Mouse (Mus musculus): ENCODE measurements at regions not wholly inside any gene's neighbourhood (a gene's known extent, or its start where the extent isn't known, plus 50 kb on each side); places are given as distances from the start of the nearest gene placed in this dataset.

DNA sequence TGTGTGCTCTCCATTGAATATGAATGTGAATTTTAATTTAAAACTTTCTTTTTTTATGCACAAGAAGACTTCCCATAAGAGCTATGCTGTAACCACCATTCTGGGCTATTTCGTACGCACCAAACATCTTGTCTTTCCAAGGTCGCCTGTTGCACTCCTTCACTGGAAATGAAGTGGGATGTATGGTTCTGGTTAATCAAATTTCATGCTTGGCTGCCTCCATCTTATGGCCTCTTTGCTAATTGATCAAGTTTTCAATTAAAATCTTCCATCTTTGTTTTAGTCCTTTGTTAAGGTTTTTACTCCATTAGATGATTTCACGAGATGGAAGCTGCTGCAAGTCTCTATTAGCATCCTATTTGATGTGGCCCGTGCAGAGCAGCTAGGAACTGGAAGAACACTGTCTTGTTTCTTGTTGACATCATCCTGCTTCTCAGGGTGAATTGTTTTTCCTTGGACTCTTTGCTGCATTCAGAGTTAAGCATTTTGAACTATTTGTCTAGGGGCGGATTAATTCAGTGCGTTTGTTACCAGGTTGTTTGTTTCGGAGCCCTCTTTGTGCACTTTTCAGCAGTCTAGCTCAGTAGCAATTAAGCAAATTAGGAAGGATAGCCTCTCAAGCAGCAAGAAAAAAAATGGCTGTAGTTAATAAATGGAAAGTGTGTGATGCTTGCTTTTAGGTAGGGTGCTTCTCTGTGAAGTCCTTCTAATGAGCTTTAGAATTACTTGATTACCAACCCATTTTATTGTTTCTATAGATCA is 147.4 kb upstream of the Alcam start:
- TF ChIP-seq CTCF (IDR thresholded peaks at IDR 0.05; ENCODE audit: borderline replicate concordance, insufficient read depth, low read length) (no peak), POLR2A (IDR thresholded peaks at IDR 0.05; ENCODE audit: low read depth, low read length) (no peak)
- no peak overlapping the region for H3K4me3 ChIP-seq (ENCODE audit: insufficient read depth, low read length)
- H3K4me1 ChIP-seq (ENCODE audit: control insufficient read depth, insufficient read depth, low read length): peaks cover 3% of the 10 kb centered on the region
- no peak overlapping the region for H3K27ac ChIP-seq (ENCODE audit: insufficient read depth, low read length)

DNA sequence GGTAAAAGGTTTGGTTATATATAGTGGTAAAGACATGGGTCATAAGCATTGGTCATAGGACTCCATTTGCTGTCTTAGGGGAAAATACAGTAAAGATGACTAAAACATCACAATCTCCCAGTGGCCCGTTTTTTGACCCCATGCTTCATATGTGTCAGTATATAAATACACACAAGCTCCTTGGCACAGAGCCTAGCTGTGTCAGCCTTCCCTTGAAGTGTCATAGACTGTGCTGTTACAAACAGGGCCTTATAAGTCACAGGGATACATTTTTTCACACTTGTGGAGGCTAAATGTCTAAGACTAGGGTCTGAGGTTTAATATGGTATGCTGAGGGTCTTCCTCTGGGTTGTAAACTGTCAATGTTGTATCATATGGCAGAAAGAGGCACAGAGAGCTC is 144.4 kb upstream of the Alcam start:
- no peak overlapping the region for H3K4me3 ChIP-seq (ENCODE audit: insufficient read depth, low read length)
- peak overlapping the region; percentile 63; the same call in 1 of the 2 replicates for H3K27ac ChIP-seq (ENCODE audit: insufficient read depth, low read length)
- TF ChIP-seq CTCF (IDR thresholded peaks at IDR 0.05; ENCODE audit: borderline replicate concordance, insufficient read depth, low read length): no peak
- TF ChIP-seq POLR2A (IDR thresholded peaks at IDR 0.05; ENCODE audit: low read depth, low read length): no peak
- peaks cover 3% of the 10 kb centered on the region for H3K4me1 ChIP-seq (ENCODE audit: control insufficient read depth, insufficient read depth, low read length)

DNA sequence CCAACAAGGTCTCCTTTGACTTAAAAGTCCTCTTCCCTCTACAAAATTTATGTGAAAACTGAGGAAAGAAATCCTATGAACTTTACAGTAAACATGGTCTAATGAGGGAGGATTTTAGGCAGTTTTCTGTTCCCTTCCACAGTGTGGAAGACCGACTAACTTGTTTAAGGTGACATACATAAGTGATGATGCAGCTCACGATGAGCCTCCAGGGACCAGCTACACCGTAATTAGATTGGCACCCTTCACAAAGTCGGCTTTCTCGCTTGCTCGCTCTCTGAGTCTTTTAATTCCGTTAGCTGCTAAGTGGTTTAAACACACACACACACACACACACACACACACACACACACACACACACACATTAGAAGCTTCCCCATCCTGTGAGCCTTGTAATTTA is 143.3 kb upstream of the Alcam start:
- Histone ChIP-seq H3K27ac (ENCODE audit: insufficient read depth, low read length) (no peak overlapping the region), H3K4me1 (ENCODE audit: control insufficient read depth, insufficient read depth, low read length) (peaks cover 3% of the 10 kb centered on the region), H3K4me3 (ENCODE audit: insufficient read depth, low read length) (no peak overlapping the region)
- no peak for TF ChIP-seq POLR2A (IDR thresholded peaks at IDR 0.05; ENCODE audit: low read depth, low read length)
- no peak for TF ChIP-seq CTCF (IDR thresholded peaks at IDR 0.05; ENCODE audit: borderline replicate concordance, insufficient read depth, low read length)

DNA sequence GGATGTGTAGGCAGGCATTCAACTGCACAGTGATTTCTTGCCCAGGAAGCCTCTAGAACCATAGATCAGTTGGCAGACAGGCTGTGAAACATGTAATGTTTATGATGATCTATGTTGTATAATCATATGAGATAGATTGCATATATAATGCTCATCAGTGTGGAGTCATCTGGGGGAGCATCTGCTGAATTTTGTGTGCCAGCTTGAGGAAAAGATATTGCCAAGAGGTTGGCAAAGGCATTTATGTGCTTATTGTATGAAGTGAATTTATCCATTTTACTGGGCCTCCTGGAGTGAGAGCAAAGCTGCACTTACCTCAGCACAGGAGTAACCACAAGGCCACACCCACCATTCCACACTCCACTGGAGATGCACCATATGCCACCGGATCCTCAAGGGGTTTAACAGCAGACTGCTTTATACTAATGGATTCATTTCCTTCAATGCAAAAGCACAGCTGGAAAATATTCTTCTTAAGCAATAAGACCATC is 134.5 kb upstream of the Alcam start:
- no peak overlapping the region for H3K4me3 ChIP-seq (ENCODE audit: insufficient read depth, low read length)
- TF ChIP-seq POLR2A (IDR thresholded peaks at IDR 0.05; ENCODE audit: low read depth, low read length) (no peak), CTCF (IDR thresholded peaks at IDR 0.05; ENCODE audit: borderline replicate concordance, insufficient read depth, low read length) (no peak)
- H3K27ac ChIP-seq (ENCODE audit: insufficient read depth, low read length): no peak overlapping the region
- no peaks in the 10 kb centered on the region for H3K4me1 ChIP-seq (ENCODE audit: control insufficient read depth, insufficient read depth, low read length)

DNA sequence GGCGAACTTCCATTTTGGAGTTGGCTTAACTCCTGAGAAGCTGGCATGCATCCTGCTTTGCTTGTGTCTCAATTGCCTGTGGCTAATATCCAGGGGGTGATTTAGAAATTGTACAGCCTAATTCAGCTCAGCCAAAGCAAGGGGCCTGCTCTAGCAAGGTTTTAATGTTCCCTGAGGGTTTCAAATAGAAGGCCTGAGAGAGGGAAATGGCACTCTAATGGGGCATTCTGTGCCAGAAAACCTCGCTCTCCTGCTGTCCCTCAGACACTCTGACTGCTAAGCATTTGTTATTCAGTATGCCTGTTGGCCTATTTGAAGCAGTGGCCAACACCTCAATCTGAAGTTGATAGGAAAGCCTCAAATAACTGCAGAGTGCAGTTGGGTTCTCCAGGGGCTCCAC is 115.2 kb upstream of the Alcam start:
- TF ChIP-seq POLR2A (IDR thresholded peaks at IDR 0.05; ENCODE audit: low read depth, low read length) (no peak), CTCF (IDR thresholded peaks at IDR 0.05; ENCODE audit: borderline replicate concordance, insufficient read depth, low read length) (no peak)
- Histone ChIP-seq H3K27ac (ENCODE audit: insufficient read depth, low read length) (no peak overlapping the region), H3K4me1 (ENCODE audit: control insufficient read depth, insufficient read depth, low read length) (no peaks in the 10 kb centered on the region), H3K4me3 (ENCODE audit: insufficient read depth, low read length) (no peak overlapping the region)

DNA sequence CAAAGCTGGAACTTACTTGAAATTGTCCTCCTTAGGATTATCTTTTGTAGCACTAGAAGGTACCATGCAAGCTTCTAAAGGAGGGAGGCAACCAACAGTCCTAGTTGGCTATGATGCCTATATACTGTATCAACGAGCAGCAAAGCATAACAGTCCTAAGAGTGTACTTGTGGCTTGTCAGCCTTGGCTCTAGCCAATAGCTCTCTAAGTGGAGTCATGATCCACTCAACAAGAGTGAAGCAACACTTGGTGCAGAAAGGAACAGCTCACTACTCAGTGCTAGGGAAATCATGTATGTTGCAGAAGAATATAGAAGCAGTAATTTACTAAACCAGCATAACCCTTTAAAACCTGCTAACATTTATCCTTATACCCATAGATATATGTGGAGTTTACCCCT is 82.4 kb upstream of the Alcam start:
- TF ChIP-seq CTCF (IDR thresholded peaks at IDR 0.05; ENCODE audit: borderline replicate concordance, insufficient read depth, low read length) (no peak), POLR2A (IDR thresholded peaks at IDR 0.05; ENCODE audit: low read depth, low read length) (no peak)
- Histone ChIP-seq H3K4me3 (ENCODE audit: insufficient read depth, low read length) (no peak overlapping the region), H3K27ac (ENCODE audit: insufficient read depth, low read length) (no peak overlapping the region), H3K4me1 (ENCODE audit: control insufficient read depth, insufficient read depth, low read length) (no peaks in the 10 kb centered on the region)

DNA sequence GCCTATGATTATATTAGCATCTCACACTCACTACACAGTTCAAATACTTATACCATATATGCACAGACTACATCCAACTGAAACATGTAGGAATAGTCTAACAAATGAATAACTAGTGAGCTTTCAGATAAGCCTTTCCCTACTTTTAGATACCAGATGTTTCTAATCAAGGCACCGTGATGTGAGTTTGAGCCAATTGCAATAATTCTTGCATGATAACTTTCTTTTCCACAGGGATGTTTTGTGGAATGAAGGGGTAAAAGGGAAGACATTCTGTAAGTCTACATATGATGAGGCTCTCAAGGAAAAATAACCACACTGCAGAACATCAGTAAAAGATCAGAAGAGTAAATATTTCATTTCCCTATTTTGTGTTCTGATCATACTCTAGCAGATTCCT is 80.7 kb upstream of the Alcam start:
- no peak for TF ChIP-seq CTCF (IDR thresholded peaks at IDR 0.05; ENCODE audit: borderline replicate concordance, insufficient read depth, low read length)
- TF ChIP-seq POLR2A (IDR thresholded peaks at IDR 0.05; ENCODE audit: low read depth, low read length): no peak
- H3K27ac ChIP-seq (ENCODE audit: insufficient read depth, low read length): no peak overlapping the region
- H3K4me3 ChIP-seq (ENCODE audit: insufficient read depth, low read length): no peak overlapping the region
- H3K4me1 ChIP-seq (ENCODE audit: control insufficient read depth, insufficient read depth, low read length): no peaks in the 10 kb centered on the region

DNA sequence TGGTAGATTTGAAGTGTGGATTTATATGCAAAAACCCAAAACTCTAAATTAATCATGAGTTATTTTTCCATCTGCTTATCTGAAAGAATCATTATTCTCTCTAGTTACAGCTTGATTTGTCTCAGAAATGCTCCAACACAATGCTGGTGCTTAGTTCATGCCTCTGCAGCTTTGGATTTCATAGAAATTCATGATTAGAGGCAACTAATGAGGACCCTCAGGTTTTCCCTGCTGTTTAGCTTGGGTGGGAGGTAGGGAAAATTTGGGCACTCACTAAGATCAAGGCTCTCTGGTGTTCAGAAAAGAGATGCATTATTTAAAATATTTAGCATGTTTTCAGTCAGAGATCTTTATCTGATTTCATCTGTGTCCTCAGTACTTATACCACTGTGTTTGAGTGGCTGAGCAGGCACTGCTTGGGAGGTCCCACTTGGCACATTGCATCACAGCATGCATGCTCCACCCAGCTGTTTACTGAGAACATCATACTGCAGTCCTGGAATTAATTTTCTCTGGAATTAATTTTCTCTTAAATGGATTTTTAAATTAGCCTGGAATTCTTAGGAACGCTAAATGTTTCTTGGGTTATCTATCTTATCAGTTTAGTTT is 78.7 kb upstream of the Alcam start:
- Histone ChIP-seq H3K4me1 (ENCODE audit: control insufficient read depth, insufficient read depth, low read length) (no peaks in the 10 kb centered on the region), H3K27ac (ENCODE audit: insufficient read depth, low read length) (no peak overlapping the region), H3K4me3 (ENCODE audit: insufficient read depth, low read length) (no peak overlapping the region)
- TF ChIP-seq POLR2A (IDR thresholded peaks at IDR 0.05; ENCODE audit: low read depth, low read length) (no peak), CTCF (IDR thresholded peaks at IDR 0.05; ENCODE audit: borderline replicate concordance, insufficient read depth, low read length) (no peak)

DNA sequence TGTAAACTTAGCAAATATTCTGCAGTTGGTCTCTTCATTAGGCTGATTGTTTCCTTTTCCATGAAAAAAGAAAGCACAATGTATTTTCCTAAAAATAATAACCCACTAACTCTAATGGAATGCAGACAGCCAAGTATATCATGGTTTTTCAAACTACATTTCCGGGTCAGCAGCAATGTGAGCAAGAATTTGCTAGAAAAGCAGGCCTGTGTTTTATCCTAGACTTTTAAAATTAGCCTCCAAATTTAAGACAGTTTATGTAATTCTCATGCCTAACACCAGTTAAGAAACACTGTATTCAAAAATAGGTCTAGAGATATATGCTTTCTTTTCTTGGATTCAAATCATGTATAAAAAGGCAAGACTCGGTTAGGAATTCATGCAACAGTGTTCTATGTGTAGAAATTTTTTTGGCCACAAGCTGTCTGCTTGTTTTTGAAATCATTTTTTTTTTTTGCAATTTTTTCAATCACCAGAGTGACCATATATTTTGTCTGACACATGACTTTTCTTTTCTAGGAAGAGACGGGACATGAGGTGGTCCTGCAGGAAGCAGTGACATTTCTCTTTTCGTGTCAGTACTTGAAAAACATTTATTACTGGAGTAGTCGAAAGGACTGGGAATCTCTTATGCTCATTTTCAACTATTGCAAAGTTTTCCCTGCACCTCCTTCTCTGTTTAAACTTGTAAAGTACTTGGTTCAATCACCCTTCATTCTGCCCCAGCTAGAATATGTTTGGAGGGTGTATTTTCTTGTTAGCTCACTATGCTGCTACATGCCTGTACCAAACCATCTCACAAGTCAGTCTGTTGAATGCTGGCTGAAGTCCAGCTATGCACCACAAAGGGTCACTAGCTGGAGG is 59.9 kb upstream of the Alcam start:
- TF ChIP-seq CTCF (IDR thresholded peaks at IDR 0.05; ENCODE audit: borderline replicate concordance, insufficient read depth, low read length) (no peak), POLR2A (IDR thresholded peaks at IDR 0.05; ENCODE audit: low read depth, low read length) (no peak)
- no peak overlapping the region for H3K4me3 ChIP-seq (ENCODE audit: insufficient read depth, low read length)
- H3K4me1 ChIP-seq (ENCODE audit: control insufficient read depth, insufficient read depth, low read length): no peaks in the 10 kb centered on the region
- no peak overlapping the region; the same call in 1 of the 2 replicates for H3K27ac ChIP-seq (ENCODE audit: insufficient read depth, low read length)
